Mouse (Mus musculus) liver, embryonic 14.5 days (tissue): Measurements from ENCODE around the gene Rps29.

Experiments used
- CTCF ChIP-seq: IDR thresholded peaks from 2 replicates; pipeline ENCODE4 v1.5.1; 2016; ENCODE audit warnings: antibody characterized with exemption, low read depth, control low read depth
- EP300 ChIP-seq: IDR thresholded peaks from 2 replicates; pipeline ENCODE4 v1.6.1; 2016; ENCODE audit warnings: antibody characterized with exemption, low read depth

DNA sequence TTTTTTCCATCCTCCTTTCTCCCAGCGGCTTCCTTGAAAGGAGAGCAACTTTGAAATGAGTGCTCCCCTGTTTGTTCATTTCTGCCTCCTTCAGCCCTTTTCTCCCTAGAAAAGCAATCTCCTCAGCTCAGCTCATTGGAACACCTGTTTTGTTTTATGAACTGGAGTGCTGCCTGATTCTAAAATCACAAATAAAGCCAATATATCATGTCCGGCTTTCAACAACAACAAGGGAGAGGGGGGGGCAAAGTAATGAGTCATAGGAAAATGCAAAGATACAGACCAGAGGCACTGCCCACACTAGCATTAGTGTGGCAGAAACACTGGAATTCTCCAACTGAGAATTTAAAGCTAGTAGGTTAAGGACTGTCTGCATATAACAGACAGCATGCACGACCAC, 31.4 kb downstream of the Rps29 start:
- no peak for TF ChIP-seq CTCF
- TF ChIP-seq EP300: no peak
